Mouse (Mus musculus) forelimb bud, embryonic 11.5 days (tissue): Measurements from ENCODE around the gene Med24.
A peak's percentile ranks its signal among the peaks of the same experiment; 100 is the strongest.

ENCODE experiments used
- DNase-seq: peaks from one replicate; pipeline ENCODE4 v3.0.0-alpha.2; 2012; ENCODE audit warnings: low read depth, low spot score

Med24 gene

DNA sequence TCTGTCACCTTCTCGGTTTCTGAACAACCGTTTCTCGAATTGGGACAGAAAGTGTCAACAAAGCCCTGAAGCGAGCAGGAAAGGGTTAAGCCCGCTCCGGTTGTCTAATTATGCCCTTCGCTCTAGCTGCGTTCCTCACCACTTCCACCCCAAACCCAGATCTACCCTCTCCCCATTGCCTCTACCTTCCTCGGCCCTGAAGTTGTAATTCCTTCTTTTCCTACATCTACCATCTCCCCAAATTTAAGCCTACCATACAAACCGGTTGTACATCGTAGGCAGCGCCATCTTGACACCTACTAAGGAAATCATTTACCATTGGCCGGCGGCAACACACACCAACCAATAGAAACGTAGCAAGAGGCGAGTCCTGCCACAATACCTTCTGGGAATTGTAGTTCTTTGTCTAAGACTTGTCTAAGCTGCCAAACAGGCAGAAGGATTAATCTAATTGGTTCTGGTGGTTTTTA is at the start of gene Med24:
Gene Med24 (minus strand): TSS at position 317 of the 470 bp plus-strand sequence.
- peak; percentile 88 for DNase-seq

DNA sequence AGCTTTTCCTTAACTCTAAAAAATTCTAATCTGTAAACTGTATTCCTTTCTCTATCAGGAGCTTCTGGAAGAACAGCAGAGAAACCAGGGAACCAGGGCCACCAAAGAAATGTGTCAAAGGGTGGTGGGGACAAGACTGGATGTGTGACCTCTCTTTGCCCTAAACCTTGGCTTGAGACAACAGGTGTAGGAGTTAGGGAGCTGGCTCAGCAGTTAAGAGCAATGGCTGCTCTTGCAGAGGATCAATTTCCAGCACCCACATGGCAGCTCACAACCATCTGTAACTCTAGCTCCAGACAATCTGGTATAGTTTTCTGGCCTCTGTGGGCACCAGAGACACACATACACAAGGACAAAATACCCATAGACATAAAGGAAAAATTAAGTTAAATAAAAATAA is 48.7 kb upstream of the Med24 start:
- DNase-seq: no peak

DNA sequence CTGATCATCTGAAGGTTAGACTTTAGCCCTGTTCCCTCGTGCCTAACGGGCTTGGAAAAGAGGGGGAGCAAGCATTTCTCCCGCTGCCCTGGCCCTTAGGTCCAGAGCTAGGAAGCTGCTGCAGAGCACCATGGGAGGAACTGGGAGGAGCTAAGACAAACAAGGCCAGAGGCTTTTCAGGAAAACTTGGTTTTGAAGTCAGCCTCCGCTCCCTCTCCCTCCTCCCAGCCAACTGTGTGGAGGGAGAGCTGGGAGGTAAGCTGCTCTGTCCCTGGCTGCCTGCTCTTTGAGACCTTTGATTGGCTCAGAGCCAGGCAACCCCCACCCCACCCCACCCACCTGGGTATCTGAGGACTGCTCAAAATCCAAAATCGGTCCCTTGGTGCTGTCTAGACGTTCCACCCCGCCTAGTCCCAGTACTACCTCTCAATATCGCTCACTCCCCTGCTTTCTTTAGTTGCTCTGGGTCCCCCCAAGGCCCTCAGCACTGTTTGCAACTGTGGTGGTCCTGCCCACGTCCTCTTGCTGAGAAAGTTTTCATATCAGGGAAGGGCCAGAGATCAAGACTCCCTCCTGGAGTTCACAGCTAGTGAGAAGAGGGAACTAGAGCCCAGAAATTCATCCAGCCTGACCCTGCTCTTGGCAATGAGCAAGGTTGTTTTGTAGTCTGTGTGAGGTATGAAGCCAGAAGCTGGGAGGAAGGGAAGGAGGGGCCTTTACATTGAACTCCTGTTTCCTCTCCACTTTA is 47.8 kb upstream of the Med24 start:
- DNase-seq: peak; percentile 58

- no peak for DNase-seq
These were observed 47.0 kb upstream of the Med24 start for GRCm38 (mm10) chr11:98776052-98776764.

GRCm38 (mm10) chr11:98775348-98776051 is 46.3 kb upstream of the Med24 start:
- DNase-seq: peak; percentile 97

DNA sequence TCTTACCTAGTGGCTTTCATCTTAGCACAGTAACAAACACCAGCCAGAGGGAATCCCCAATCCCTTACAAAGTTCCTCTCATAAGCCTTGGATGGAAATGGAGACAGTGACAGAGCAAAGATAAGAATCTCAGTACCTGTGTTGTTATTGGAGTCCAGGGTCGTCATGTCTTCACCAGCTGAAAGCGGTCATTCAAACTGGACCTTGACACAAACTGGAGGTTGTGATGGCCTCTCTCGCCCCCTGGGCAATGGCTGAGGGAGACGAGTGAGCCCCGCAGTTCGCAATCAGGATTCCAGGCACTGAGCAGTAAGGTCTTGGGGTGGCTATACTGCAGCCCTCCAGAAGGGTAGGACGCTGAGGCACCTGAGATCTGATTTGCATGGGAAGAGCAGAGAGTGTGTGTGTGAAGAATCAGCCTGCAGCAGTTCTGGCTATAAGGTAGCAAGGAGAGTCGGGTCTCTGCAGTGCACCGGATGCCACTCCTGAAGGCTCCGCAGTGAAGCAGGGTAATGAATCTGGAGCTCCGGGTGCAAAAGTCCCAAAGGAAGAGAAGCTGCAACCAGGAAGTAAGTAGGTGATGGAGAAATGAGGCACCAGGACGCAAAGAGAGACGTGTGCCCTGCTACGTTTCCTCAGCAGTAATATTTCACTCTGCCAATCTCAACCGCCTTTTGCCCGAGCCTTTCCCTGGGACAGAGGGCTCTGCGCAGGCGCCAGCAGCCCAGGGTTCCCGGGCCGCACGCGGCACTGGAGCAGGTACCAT is 45.5 kb upstream of the Med24 start, which contains the start of gene Nr1d1:
Gene Nr1d1 (minus strand): TSS at position 752 of the 766 bp plus-strand sequence.
- DNase-seq: no peak

GRCm38 (mm10) chr11:98773635-98774295 is 44.5 kb upstream of the Med24 start:
- DNase-seq: peak; percentile 93

GRCm38 (mm10) chr11:98772667-98773171 is 43.5 kb upstream of the Med24 start:
- DNase-seq: no peak

DNA sequence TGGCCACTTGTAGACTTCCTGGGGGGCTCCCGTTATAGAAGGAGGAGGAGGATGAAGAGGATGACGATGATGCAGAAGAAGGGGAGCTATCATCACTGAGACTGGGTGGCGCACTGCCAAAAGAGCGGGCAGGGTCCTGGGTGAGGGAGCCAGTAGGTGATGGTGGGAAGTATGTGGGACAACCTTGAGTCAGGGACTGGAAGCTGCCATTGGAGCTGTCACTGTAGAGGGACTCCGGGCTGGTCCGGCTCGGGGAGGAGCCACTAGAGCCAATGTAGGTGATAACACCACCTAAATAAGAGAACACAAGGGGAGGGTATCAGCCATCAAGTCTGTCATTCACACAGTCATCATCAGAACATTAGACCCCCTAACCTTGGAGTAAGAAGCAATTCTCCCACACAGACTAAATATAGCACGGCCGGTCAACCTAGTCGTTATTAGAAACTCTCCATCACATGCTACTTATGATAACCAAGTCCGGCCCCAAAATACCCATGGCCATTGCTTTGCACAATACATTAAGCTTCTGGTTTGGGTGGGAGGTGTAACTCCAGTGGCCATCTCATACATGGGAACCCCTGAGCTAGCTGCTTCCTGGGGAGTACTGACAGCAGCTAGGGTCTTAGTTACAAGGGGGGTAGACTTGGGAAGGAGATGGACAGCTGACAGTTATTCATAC is 42.8 kb upstream of the Med24 start:
- no peak for DNase-seq

DNA sequence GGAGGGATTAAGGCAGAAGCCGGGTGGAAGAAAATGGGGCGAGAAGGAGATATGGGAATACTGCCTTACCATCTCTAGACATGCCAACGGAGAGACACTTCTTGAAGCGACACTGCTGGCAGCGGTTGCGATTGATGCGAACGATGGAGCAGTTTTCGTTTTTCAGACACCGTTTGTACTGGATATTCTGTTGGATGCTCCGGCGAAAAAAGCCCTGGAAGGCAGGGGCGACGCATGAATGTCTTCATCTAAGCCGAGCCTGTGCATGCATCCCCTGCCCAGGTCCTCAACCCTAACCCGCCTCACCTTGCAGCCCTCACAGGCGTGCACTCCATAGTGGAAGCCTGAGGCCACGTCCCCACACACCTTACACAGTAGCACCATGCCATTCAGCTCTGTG is 41.9 kb upstream of the Med24 start:
- no peak for DNase-seq

DNA sequence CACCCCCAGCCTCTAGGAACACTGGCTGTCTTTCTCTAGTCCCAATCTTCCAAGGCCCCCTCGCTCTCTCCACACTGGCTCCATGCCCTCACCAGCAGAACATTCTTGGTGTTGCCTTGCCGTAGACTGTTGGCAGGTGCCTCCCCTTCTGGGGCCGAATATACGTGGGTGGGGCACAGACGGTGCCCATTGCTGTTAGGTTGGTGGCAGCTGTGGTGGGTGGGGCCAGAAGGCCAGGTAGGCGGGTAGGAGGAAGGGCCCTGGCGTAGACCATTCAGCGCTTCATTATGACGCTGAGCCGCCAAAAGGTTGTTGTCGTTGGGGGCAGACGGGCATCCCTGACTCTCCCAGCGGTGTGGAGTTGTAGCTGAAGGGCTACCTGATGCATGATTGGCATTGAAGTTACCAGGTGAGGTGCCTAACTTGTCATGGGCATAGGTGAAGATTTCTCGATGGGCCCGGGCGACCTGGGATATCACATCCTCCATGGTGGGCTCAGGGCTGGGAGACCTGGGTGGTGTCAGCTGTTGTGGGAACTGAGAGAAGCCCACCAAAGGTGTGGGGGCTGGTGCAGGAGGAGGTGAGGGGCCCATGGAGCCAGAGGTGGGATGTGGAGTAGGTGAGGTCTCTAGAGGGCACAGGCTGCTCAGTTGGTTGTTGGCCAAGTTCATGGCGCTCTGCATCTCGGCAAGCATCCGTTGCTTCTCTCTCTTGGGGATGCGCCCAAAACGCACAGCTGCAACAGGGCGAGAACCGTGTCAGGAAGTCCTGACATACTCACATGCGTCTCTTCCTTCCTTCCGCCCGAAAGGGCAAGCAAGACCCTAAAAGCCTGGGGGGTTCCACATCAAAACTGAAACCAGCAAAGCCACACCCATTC is 41.1 kb upstream of the Med24 start:
- DNase-seq: no peak

DNA sequence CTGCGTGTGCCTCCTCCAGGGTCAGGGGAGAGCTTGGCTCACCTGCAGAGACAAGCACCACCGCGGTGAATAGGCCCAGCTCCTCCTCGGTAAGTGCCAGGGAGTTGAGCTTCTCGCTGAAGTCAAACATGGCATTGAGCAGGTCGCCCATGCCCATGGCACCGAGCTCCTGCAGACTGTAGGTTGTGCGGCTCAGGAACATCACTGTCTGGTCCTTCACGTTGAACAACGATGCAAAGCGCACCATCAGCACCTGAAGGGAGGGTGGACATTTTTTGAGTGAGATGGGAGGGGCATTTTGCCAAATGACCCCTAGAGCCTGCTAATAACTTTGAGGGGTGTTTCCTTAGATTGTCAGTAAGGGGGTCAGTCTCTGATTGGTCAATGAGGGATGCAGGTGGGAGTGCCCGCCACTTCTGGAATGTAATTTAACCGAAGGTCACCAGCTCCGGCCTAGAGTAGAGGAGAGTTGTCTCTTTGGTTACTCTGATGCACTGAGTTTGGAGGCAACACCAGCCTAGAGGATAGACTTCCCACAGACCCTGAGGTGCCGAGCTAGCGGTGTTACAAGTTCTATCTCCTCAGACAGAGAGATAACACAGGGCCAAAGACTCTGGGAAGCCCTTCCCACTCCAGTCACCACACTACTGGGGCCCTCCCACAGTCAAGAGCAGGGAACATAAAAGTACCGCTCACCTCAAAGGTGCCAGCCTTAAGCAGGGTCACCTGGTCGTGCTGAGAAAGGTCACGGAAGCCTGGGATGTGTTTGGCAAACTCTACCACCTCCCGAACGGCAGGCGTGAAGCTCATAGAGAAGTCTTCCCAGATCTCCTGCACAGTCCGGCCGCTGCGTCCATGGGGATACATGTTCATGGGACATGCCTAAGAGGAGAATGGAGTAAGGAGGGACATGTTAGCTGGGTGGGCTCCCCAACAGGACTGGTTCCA is 40.0 kb upstream of the Med24 start:
- DNase-seq: no peak

- DNase-seq: no peak
These were observed 39.1 kb upstream of the Med24 start for GRCm38 (mm10) chr11:98768127-98769006.

GRCm38 (mm10) chr11:98767713-98768112 is 38.5 kb upstream of the Med24 start:
- no peak for DNase-seq

GRCm38 (mm10) chr11:98767276-98767675 is 38.0 kb upstream of the Med24 start:
- no peak for DNase-seq

GRCm38 (mm10) chr11:98766816-98767215 is 37.6 kb upstream of the Med24 start:
- no peak for DNase-seq

DNA sequence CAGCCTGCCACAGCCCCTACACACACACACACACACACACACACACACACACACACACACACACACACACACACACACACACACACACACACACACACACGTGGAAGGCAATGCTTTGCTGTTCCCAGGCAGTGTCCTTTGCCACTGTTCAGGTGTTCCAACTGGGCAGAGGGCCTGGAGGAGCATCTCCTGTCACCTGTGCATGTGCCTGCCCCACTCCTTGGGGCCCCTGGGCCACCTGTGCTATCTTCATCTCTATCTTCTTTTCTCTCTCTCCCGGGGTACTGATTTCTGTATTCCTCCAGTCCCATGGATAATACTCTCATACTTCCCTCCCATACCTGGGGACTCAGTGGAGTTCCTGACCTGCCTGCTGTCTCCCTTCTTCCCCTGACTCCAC is 37.1 kb upstream of the Med24 start:
- DNase-seq: no peak
